Mouse (Mus musculus) urinary bladder, postnatal 10 days (tissue): ENCODE measurements around the gene Brd3os.

Experiments
- DNase-seq: peaks from one replicate; pipeline ENCODE4 v3.0.0; 2022; ENCODE audit warnings: low spot score

Gene Brd3os

DNA sequence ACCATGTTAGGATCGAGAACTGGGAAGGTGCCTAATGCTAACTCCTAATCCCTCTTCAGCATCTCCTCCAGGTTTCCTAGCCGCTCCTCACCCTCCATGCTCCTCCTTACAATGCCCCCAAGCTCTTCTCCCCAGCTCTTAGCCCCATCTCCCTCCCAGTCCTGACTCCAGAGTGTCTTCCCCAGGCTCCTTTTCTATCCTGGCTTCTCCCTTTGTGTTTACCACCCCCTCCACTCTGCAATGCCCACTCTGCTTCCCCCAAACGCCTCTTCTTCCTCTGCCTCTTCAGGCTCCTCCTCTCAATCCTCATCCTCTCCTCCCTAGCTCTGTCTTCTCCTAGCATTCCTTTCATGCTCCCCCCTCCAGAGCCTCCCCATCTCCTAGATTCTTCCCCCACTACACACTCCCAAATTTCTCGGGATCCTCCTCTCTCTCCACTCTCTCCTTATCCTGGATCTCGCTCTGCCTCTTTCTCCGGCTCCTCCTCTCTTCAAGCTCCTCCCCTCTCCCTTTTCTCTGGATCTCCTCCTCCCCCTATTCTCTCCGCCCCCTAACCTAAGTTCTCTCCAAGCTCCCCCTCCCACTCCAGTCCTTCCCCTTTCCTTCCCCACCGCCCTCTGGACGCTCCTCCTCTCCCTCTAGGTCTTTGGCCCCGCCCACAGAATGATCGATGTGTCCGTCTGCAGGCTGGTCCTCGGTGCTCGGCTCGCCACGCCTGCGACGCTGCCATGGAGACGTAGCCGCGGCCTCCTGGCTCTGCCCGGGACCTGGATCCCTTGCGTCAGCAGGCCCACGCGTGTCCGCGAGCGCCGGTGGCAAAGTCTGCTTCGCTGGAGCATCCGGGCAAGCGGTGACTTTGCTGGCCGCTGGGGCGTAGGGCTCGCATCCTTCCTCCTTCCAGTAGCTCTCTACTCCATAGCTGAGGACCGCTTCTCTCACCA, at the start of gene Brd3os:
Brd3os (plus strand) TSS at position 558 of the 941 bp plus-strand sequence.
- DNase-seq: peak; percentile 75

DNA sequence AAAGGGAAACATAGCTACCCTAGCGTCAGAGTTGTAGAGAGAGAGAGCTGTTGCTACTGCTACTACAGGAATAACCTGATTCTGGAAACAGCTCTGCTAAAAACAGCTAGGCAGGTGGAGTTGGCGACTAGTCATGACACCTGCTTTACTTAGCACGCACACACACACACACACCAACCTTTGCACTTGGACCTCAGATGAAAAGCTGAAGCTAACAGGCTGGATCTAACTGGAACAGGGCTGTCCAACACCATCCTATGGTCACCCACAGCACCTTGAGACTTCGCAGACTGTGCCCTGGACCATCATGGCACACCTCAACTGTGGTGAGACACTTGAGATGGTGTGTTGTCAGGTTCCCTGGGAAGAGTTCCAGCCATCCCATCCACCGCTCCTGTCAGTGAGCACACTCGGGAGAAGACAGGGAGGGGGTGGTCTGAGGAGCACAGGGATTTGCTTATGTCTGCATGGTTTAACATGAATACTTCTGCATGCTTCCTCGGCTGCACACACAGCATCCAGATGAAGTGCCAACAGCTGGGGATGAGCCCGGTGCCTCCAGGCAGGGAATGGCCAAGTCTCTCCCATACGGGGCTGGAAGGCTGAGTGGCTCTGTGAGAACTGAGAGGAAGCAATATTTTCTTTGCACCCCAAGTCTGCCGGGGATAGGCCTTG, 47.8 kb upstream of the Brd3os start:
- no peak for DNase-seq

GRCm38 (mm10) chr2:27396656-27397440, 45.3 kb upstream of the Brd3os start:
- DNase-seq: no peak

DNA sequence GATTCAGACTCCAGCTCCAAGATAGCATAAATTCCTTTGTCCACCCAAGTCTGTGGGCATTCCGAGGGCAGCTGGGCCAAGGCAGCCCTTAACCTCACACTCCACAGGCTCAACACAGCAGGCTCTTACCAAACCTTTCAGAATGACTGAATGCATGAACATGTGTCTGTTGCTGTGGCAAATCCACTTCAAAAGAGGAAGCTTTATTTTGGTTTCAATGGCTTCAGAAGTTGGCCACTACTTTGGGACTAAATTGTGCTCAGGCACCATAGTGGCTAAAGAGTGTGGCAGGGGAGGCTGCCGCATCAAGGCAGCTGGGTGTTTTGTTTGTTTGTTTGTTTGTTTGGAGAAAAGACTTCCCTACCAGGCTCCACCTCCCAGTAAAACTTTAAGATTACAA, 42.0 kb upstream of the Brd3os start:
- no peak for DNase-seq

- no peak for DNase-seq
Measured at GRCm38 (mm10) chr2:27401544-27401943, 40.6 kb upstream of the Brd3os start.

DNA sequence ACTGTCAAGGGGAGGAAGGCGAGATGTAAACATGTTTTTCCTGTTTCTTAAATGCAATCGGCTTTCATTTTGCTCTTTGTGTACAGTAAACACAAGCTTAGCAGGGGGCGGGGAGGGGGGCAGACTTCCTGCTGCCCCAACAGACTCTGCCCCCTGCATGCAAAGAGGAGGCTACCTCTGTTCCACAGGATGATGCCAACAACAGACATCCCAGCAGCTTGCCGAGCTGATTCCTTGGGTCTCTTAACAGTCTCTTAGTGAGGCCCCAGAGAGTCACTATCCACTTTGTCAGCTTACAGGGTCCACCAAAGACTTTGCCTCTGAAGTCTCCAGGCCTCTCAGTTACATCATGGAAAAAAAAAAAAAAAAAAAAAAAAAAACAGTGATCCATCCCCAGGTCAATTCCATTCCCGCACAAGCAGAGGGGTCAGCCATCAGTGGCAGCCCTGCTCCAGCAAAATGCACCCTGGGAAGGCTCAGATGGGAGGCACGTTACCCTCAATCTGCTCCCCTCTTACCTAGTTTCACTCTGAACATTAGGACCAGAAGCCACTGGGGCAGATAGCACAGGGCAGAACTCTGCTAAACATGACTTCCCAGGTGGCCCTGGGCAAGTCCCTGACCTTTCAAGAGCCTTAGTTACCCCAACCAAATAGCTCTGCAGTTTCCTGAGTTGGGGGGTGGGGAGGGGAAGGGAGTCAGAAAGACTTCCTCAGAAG, 37.6 kb upstream of the Brd3os start:
- no peak for DNase-seq

- DNase-seq: no peak
Measured at GRCm38 (mm10) chr2:27405094-27405884, 36.8 kb upstream of the Brd3os start.

GRCm38 (mm10) chr2:27406928-27407327, 35.2 kb upstream of the Brd3os start:
- no peak for DNase-seq

GRCm38 (mm10) chr2:27408194-27408593, 33.9 kb upstream of the Brd3os start:
- no peak for DNase-seq

DNA sequence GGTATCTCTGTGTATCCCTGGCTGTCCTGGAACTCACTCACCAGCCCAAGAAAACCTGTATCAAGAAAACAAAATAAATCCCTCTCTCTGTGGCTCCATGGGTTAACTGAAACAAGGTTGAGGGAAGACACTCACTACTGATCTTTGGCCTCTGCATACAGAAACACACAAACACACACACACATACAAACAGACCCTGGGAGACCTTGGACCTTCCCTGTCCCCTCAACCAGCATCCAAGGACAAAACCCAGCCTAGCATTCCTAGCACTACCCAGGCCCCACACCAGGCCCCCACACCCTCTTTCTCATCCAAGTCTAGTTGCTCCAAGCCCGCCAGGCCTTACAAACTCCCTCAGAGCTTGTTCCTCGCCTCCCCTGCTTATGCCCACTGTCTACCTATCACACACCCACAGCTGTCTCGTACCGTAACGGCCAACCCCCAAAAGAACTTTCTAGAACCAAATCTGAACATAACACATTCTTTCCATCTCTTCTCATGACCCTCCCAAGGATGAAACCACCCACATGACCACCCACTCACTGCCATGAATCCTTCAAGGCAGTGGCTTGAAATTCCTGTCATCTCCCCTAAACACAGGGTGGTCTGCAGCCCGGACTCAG, 31.5 kb upstream of the Brd3os start:
- DNase-seq: no peak

- no peak for DNase-seq
Measured at GRCm38 (mm10) chr2:27411688-27412174, 30.4 kb upstream of the Brd3os start.

DNA sequence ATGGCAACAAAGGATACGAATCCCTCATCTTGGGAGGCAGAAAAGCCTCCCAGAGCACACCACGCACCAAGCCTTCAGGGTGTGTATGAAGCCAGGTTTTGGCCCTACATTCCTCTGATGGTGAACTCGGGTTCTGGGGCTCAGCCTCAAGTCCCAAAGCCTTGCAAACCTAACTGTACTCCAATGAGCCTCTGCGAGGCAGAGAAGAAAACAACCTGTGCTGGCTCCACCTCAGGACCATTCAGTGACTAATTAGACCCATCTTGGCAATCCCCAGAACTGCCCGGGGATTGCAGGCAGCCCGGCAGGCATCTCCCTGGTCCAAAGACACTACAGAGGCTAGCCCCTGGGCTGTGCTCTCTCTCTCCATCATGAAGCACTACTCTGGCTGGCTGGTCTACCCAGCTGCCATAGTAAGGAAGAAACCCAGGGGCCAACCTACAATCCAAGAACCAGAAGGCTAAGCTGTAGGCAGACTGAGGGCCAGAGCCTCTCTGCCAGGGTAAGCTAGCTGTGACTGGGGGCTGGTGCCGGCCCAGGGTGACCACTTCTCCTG, 29.8 kb upstream of the Brd3os start:
- DNase-seq: no peak

GRCm38 (mm10) chr2:27413582-27413935, 28.6 kb upstream of the Brd3os start:
- DNase-seq: no peak

DNA sequence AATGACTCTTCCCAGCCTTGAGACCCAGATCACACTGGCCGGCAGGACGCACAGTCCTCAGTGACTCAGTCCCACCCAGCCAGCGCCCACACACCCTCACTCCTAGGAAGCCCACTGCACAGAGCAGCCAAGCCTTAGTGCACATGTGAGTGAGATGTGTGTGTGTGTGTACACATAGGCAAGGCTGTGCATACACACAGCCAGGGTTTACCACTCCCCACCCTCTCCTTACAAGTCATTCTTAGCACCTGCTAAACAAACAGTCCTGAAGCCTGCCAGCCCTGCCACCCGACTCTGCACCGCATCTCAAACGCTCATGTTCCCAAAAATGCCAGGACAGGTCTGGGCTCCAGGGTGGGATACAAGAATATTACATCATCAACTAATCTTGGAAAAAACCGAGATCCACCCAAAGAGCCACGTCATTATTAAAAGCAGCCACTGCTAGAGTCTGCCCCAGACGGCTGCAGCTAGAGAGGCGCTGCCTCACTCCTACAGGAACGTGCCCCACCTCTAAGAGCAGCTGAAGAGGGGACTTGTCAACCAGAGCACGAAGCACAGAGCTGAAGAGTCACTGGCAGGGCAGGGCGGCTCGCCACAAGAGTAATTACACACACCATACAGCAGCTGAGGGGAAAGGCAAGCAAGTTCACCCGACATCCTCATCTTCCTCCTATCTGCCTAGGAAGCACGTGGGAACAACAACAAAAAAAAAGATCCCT, 28.0 kb upstream of the Brd3os start:
- DNase-seq: no peak

DNA sequence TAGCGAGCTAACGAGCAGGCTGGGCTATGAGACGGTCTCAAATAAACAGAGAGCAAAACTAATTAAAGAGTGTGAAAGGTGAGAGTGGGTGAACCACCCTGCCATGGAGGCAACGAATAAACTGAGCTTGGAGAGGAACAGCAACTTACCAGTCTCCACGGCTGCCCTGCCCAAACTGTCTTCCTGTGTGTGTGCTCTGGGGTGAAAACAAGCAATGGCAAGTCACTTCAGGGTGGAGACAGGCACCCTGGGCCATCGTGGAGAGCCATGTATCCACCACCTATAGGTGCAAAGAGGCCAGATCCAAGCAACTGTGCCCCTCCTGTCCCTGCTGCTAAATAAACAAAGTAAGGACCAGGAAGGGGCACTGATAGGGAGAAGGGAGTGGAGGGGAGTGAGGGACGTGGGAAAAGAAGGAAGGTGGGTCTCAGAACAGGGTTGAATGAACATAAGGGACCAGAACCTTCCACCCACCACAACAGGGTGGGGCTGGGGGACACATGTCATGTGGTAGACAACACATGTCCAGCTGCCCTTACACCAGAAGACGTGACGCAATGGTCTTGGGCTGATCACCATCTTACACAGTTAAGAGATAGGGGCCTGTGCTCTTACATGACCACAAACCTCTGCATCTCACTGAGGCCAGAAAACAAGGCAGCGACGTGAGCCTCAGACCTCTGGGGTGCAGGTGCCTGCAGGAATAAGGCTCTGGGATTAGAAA, 26.9 kb upstream of the Brd3os start:
- DNase-seq: no peak

GRCm38 (mm10) chr2:27416425-27416824, 25.7 kb upstream of the Brd3os start:
- DNase-seq: no peak

- no peak for DNase-seq
Measured at GRCm38 (mm10) chr2:27417648-27418153, 24.4 kb upstream of the Brd3os start.

GRCm38 (mm10) chr2:27418577-27419070, 23.5 kb upstream of the Brd3os start:
- DNase-seq: no peak
